Mouse (Mus musculus) lung, postnatal 4 days (tissue): ENCODE results near the gene Ubash3b.
A peak's percentile ranks its signal among the peaks of the same experiment; 100 is the strongest.

Experiments
- DNase-seq, 2 experiments: peaks; one replicate each; pipeline ENCODE4 v3.0.0; 2021

Gene Ubash3b

GRCm38 (mm10) chr9:41087831-41088383, 73.6 kb downstream of the Ubash3b start:
- no peak for DNase-seq

GRCm38 (mm10) chr9:41084191-41084901, 77.2 kb downstream of the Ubash3b start:
- DNase-seq = peak; percentile 51 to 66

DNA sequence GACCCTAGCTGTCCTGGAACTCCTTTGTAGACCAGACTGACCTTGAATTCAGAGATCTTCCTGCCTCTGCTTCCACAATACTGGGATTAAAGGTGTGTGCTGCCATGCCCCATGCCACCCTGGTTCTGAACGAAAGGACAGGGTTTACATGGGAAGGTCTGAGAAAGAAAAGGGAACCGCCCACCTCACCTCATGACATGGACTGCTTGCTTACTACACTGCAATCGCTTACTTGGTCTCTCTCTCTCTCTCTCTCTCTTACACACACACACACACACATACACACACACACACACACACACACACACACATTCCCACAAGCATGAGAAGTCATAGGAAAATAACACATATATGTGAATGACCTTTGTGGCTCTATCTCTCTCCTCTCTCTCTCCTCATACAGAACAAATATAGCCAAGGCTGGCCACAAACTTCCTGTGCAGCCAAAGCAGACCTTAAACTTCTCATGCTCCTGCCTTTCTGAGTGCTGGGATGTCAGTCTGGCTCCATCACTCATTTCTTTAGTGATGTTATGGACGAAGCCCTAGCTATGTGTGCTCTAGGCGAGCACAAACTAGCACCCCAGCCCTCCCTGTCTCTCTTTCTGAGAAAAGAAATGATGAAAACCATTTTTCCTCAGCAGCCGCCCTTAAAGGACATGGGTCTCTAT, 78.0 kb downstream of the Ubash3b start:
- DNase-seq = no peak

DNA sequence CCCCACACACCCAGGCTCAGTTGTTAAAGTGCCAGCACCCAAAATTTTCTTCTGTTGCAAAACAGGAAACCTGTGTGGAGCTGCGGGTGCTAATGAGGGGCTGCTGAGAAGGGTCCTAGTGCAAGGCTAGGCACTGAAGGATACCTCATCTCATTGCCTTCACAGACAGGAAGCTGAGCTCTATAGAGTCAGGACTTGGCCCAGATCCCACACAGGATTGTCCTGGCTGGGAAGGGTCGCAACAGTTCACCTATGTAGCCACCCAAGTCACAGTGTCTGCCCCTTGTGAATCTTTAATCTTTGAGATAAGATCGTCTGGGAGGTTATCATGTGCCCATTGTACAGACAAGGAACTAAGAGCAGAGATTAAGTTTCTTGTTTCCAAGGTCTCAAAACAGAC, 78.6 kb downstream of the Ubash3b start:
- DNase-seq = no peak

DNA sequence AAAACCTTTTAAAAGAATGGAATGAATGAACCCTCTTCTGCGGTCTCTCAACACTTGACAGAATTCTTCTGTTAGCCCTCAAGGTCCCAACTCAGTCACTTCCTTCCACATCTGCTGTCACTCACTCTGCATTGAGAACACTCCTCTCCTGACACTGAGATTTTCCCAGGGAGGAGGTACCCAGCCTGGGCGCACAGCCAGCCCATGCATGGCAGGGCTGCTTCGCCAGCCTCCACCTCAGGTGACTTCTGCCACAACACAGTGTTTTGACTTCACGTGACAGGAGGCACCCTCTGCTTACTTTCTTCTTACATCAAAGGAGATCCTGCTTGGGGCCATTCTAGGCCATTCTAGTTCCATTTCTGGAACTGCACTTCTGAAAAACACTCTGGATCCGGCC, 80.6 kb downstream of the Ubash3b start:
- no peak for DNase-seq

DNA sequence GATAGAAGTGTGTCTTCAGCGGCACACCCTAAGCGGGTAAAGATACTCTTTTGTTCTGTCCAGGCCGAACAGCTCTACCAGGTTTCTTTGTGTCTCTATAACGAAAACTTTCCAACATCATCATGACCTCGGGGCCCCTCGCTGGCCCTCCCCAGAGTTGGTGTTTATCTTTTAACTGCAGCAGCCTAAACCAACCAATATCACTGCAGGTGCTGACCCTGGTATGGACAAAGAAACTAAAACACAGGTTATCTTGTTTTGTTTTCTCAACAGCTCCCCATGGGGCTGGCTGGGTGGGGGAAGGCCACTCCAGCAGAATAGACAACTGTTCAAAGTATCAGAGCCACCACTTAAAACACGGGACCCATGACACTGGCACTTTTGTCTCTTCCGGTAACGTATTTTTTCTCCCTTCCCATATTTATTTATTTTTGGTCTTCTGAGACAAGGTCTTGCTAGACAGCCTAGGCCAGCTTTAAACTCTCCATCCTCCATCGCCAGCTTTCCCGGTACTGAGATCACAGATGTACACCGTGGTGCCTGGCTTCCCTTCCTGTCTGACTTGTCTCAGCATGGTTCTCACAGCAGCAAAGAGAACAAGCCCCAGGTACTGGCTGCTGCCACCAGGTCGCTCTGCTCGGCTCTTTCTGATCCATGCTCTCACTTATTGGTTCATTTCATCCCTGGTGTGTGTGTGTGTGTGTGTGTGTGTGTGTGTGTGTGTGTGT, 81.9 kb downstream of the Ubash3b start:
- DNase-seq = no peak

- no peak for DNase-seq
Observed at GRCm38 (mm10) chr9:41078198-41078597, 83.3 kb downstream of the Ubash3b start.

GRCm38 (mm10) chr9:41076150-41076549, 85.3 kb downstream of the Ubash3b start:
- DNase-seq = no peak

- no peak for DNase-seq
Observed at GRCm38 (mm10) chr9:41075528-41075927, 86.0 kb downstream of the Ubash3b start.

DNA sequence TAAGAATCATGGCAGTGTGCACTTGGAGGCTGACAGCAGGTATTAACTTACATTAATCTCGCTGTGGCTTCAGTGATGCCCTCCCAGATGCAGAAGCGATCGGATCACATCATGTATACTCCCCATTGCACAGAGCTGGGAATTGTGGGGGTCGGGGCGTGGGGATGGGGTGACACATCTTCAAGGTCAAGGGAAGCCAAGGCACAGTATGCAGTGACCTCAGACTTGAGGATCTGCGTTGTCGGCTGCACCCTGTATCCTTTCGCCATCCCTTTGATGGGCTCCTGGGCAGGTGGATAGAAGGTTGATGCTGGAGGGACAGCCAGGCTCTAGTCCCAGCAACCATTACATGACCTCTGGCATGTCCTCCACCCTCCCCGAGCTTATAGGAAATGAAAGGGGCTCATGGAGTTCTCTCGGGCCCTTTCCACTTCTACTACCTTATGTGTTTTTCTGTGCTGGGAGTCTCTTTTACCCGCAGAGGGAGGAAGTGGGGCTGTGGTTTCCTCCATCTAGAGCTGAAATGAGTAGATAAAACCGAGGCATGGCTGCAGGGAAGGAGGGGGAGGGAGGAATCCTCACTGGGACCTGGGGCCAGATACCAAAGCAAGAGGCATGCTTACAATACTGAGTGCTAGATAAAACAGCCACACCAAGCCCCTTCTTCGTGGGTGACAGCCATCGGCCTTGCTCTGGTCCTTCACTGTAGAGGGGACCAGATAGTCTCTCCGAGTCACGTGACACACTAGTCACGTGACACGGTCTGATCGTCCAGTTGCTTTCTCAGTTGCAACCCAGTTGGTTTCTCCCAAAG, 88.1 kb downstream of the Ubash3b start:
- DNase-seq = peak in 1 of 2 experiments; percentile 43

- DNase-seq = no peak
Observed at GRCm38 (mm10) chr9:41072786-41073185, 88.7 kb downstream of the Ubash3b start.

DNA sequence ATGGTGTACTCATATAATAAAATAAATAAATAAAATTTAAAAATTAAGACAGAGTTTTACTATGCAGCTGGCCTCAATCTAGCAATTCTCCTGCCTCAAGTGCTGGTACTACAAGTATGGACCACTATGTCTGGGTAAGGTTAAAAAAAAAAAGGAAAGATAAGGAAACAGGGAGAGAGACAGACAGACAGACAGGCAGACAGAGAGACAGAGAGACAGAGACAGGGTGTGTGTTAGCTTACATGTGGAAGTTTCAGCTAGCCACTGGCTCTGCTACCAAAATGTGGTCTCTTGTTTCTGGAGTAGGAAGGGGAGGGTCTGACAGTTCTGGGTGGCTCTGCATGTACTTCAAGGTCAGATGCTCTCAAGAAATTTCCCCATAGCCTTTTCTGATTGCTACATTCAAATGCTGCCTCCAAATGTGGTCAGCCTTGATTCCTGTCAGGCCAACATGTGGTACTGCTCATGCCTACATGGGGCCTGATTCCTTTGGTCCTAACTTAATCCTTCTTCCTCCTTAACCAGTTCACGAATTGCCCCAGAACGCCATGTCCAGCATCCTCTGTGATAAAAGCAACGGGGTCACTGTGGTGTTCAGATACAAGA, 89.5 kb downstream of the Ubash3b start:
- DNase-seq = peak in 1 of 2 experiments; percentile 28

- DNase-seq = peak; percentile 44 to 45
Observed at GRCm38 (mm10) chr9:41070761-41071181, 90.7 kb downstream of the Ubash3b start.

DNA sequence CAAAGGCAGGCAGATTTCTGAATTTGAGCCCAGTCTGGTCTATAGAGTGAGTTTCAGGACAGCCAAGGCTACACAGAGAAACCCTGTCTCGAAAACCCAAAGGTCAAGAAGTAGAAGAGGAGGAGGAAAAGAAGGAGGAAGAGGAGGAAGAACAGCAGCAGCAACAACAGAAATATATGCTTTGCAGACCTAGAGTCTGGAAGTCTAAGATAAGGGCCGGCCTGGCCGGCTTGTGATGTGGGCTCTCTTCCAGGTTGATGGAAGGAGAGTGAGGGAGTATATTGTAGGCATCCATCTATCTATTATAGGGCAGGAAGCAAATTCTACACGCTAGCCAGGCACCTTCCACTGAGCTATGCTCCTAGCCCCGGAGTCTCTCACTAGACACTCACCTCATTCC, 92.0 kb downstream of the Ubash3b start:
- no peak for DNase-seq

DNA sequence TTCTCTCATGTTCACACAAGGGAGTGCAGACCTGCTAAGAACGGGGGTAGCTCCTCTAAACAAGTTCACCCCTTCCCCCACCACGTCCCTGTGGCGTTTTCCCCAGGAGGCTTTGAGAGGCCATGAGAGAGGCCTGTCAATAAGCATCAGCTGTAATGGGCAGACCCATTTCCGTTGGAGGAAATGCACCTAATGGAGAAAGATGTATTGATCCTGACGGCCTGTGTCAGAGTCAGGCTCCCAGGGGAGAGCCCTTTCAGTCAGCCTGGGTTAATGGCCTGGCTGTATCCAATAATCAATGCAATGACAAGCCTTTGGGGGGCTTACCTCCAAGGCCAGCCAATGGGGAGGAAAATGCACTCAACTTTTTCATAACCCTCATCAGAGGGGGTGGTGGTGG, 100.1 kb downstream of the Ubash3b start:
- DNase-seq = no peak

- no peak for DNase-seq
Observed at GRCm38 (mm10) chr9:41060617-41061016, 100.9 kb downstream of the Ubash3b start.

DNA sequence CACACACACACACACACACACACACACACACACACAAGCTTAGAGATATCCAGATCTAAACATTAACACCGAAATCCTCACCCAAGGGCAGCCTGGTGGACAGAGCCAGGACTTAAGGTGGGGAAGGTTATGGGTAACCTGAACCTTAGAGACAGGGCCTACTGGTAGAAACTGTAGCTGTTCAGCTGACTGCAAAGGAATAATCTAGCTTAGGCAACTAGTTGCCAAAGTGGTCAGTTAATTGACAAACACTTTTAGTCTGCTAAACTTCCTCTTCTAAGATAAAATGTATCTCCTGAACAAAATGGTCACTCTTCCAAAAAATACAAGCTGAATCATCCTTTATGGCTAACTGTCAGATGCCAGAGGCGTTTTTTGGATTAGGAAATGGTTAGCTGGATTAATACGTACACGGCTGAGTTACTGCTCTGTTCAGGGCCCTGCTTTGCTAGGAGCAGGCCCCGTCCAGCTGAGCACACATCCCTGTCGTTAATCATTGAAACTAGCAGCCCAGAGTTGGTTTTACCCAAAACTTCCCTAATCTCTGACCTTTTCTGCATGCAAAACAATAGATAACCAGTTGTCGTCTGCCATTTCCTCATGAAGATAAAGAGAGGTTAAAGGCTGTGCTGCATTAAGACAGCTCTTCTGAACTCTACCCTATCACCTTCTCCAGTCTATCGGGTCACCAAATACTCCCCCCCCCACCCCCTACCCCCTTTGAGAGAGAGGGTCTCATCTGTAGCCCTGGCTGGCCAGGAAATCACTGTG, 102.5 kb downstream of the Ubash3b start:
- DNase-seq = no peak

GRCm38 (mm10) chr9:41054166-41054565, 107.3 kb downstream of the Ubash3b start:
- no peak for DNase-seq

DNA sequence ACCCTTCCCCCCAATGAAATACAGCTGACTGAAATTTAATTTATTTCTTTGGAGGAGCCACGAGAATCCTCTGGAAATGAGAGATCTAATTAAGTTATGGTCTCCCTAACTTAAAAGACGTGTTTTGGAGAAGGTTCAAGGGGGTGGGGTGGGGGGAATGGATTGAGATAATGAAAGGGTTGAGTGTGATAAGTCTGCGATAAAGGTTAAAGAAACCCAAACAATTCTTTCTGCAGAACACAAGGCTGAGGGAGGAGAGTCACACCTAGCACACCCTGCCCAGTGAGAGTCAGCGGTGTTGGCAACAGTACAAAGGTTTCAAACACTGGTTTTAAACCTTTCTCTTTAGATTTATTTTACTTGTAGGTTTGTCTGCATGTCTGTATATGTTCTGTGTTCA, 108.0 kb downstream of the Ubash3b start:
- DNase-seq = no peak

DNA sequence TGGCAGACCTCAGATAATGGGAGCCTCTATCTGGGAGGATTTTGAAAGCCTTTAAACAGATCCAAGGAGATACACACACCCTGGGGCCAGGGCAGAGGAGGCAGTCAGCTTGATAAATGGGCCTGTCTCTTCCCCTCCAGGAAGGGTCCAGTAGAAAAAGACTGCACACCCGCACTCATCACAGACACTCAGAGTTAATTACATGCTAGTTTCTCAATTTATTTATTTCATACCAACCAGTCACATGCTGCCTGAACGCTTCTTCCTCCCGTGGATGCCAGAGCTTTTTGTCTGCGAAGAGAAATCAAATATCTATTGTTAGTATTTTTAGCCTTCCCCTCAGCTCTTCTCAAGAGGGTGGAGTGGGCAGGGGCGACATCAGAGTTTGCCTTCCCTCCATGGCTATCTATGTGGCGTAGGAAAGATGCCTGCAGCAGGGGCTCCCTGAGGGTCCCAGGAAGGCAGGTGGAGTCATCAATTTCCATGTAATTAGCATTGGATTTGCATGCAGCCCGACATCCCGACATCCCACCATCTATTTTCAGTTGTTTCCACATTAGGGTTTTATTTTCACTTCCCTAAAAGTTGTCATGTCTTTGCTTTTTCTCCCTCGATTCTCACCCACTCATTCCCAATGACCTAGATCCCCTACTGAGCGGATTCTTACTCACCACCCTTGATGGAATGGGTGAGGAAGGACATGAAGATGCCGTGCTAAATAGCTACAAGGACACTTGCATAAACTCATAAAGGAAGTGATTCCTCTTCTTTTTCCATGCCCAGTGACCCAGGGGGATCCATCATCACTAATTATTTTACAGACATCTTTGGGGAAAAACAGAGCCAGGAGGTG, 110.2 kb downstream of the Ubash3b start:
- no peak for DNase-seq
